Mouse (Mus musculus) heart, embryonic 10.5 days (tissue): Measurements from ENCODE around the gene Rhag. TPM values are rescaled to one million over a fixed set of nuclear protein-coding genes. Genes with fewer than 3 reads are reported as not detected.

Source experiments
- DNase-seq: peaks from one replicate; pipeline ENCODE4 v3.0.0-alpha.2; 2017; ENCODE audit warnings: low spot score
- H3K27ac ChIP-seq: fragments of 300-500 bp; sonication (generic); 2 replicates; pipeline ENCODE4 v1.5.1; 2016; ENCODE audit warnings: mild to moderate bottlenecking
- H3K27me3 ChIP-seq: fragments of 300-500 bp; sonication (generic); 2 replicates; pipeline ENCODE4 v1.6.1; 2016; ENCODE audit warnings: mild to moderate bottlenecking; ENCODE audit not compliant: poor library complexity, insufficient read depth, severe bottlenecking
- H3K36me3 ChIP-seq: fragments of 300-500 bp; sonication (generic); 2 replicates; pipeline ENCODE4 v1.6.1; 2016; ENCODE audit warnings: mild to moderate bottlenecking, moderate library complexity
- H3K4me1 ChIP-seq: fragments of 300-500 bp; sonication (generic); 2 replicates; pipeline ENCODE4 v1.6.1; 2016; ENCODE audit warnings: mild to moderate bottlenecking
- H3K4me3 ChIP-seq: fragments of 300-500 bp; sonication (generic); 2 replicates; pipeline ENCODE4 v1.5.1; 2016; ENCODE audit warnings: mild to moderate bottlenecking, moderate library complexity
- H3K9me3 ChIP-seq: fragments of 300-500 bp; sonication (generic); 2 replicates; pipeline ENCODE4 v1.6.1; 2016; ENCODE audit warnings: mild to moderate bottlenecking, moderate library complexity
- WGBS: fragments of 180-500 bp; shearing (Covaris S2); methylation state at CpG from one replicate; pipeline ENCODE4 v1.1.7; 2016; 5-methylcytosine and 5-hydroxymethylcytosine counted together
- polyA plus RNA-seq: library from polyadenylated mRNA; unstranded; fragments of >200 nt; fragmentation: Nextera tagmentation; extraction: Ambion mirVana; gene quantifications from 2 replicates; pipeline ENCODE4 v1.2.1, GENCODE M21; 2016

The Rhag gene
- 17.4 and 19.3 TPM in 2 replicates for polyA plus RNA-seq

GRCm38 (mm10) chr17:40810934-40811333 lies at the start of gene Rhag:
Rhag (plus strand) TSS chr17:40811126.
- Histone ChIP-seq H3K4me1 (no peaks in the 10 kb centered on the region), H3K4me3 (peak within 1 kb of the TSS; percentile 15; the same call in 1 of the 2 replicates), H3K27ac (no peak within 1 kb of the TSS), H3K36me3 (no peaks in the 10 kb centered on the region), H3K27me3 (no peaks in the 10 kb centered on the region), H3K9me3 (no peaks in the 10 kb centered on the region)
- 48% methylated on average over 1 of the region's 1 CpGs for WGBS
- no peak for DNase-seq

GRCm38 (mm10) chr17:40763662-40764061 lies 47.3 kb upstream of the Rhag start:
- DNase-seq = no peak
- Histone ChIP-seq H3K27ac (no peak overlapping the region), H3K36me3 (no peaks in the 10 kb centered on the region), H3K9me3 (no peaks in the 10 kb centered on the region), H3K27me3 (no peaks in the 10 kb centered on the region), H3K4me1 (no peaks in the 10 kb centered on the region), H3K4me3 (no peak overlapping the region)
- WGBS = 68% methylated on average over 4 of the region's 4 CpGs

GRCm38 (mm10) chr17:40767120-40767519 lies 43.8 kb upstream of the Rhag start:
- Histone ChIP-seq H3K27ac (no peak overlapping the region), H3K36me3 (no peaks in the 10 kb centered on the region), H3K4me3 (no peak overlapping the region), H3K27me3 (no peaks in the 10 kb centered on the region), H3K9me3 (no peaks in the 10 kb centered on the region), H3K4me1 (no peaks in the 10 kb centered on the region)
- no peak for DNase-seq
- 59% methylated on average over 1 of the region's 1 CpGs for WGBS

- H3K27me3 ChIP-seq = no peaks in the 10 kb centered on the region
- H3K9me3 ChIP-seq = no peaks in the 10 kb centered on the region
- no peaks in the 10 kb centered on the region for H3K4me1 ChIP-seq
- no peak for DNase-seq
- no peaks in the 10 kb centered on the region for H3K36me3 ChIP-seq
- no peak overlapping the region for H3K27ac ChIP-seq
- no peak overlapping the region for H3K4me3 ChIP-seq
Measured at GRCm38 (mm10) chr17:40789877-40790276, 21.0 kb upstream of the Rhag start.

- no peaks in the 10 kb centered on the region for H3K9me3 ChIP-seq
- no peaks in the 10 kb centered on the region for H3K36me3 ChIP-seq
- no peaks in the 10 kb centered on the region for H3K27me3 ChIP-seq
- 53% methylated on average over 20 of the region's 20 CpGs for WGBS
- peak; percentile 82 for DNase-seq
- no peak overlapping the region for H3K4me3 ChIP-seq
- H3K4me1 ChIP-seq = no peaks in the 10 kb centered on the region
- H3K27ac ChIP-seq = no peak overlapping the region
Measured at GRCm38 (mm10) chr17:40793921-40794854, 16.7 kb upstream of the Rhag start.

GRCm38 (mm10) chr17:40802707-40803340 lies 8.1 kb upstream of the Rhag start:
- H3K27me3 ChIP-seq = no peaks in the 10 kb centered on the region
- no peaks in the 10 kb centered on the region for H3K36me3 ChIP-seq
- H3K27ac ChIP-seq = no peak overlapping the region
- no peaks in the 10 kb centered on the region for H3K9me3 ChIP-seq
- DNase-seq = no peak
- H3K4me1 ChIP-seq = no peaks in the 10 kb centered on the region
- 83% methylated on average over 3 of the region's 3 CpGs for WGBS
- H3K4me3 ChIP-seq = no peak overlapping the region

- H3K36me3 ChIP-seq = no peaks in the 10 kb centered on the region
- H3K4me1 ChIP-seq = no peaks in the 10 kb centered on the region
- 14% methylated on average over 3 of the region's 3 CpGs for WGBS
- H3K27me3 ChIP-seq = no peaks in the 10 kb centered on the region
- peak; percentile 89 for DNase-seq
- no peak overlapping the region for H3K4me3 ChIP-seq
- H3K27ac ChIP-seq = no peak overlapping the region
- no peaks in the 10 kb centered on the region for H3K9me3 ChIP-seq
Measured at GRCm38 (mm10) chr17:40806550-40806949, 4.4 kb upstream of the Rhag start.

- no peaks in the 10 kb centered on the region for H3K4me1 ChIP-seq
- no peak within 1 kb of the TSS for H3K4me3 ChIP-seq
- no peaks in the 10 kb centered on the region for H3K36me3 ChIP-seq
- 59% methylated on average over 2 of the region's 2 CpGs for WGBS
- H3K9me3 ChIP-seq = no peaks in the 10 kb centered on the region
- no peak for DNase-seq
- H3K27me3 ChIP-seq = no peaks in the 10 kb centered on the region
- peak within 1 kb of the TSS; percentile 42; the same call in 1 of the 2 replicates for H3K27ac ChIP-seq
Measured at GRCm38 (mm10) chr17:40806953-40807572, 3.9 kb upstream of the Rhag start, which contains the start of gene Crisp2. Crisp2 (minus strand) TSS chr17:40807003.

GRCm38 (mm10) chr17:40808071-40808470 lies 2.9 kb upstream of the Rhag start:
- Histone ChIP-seq H3K36me3 (no peaks in the 10 kb centered on the region), H3K9me3 (no peaks in the 10 kb centered on the region), H3K4me3 (no peak overlapping the region), H3K27me3 (no peaks in the 10 kb centered on the region), H3K4me1 (no peaks in the 10 kb centered on the region), H3K27ac (no peak overlapping the region)
- DNase-seq = no peak

- Histone ChIP-seq H3K4me1 (no peaks in the 10 kb centered on the region), H3K4me3 (peak overlapping the region; percentile 15; the same call in 1 of the 2 replicates), H3K9me3 (no peaks in the 10 kb centered on the region), H3K36me3 (no peaks in the 10 kb centered on the region), H3K27me3 (no peaks in the 10 kb centered on the region), H3K27ac (no peak overlapping the region)
- WGBS = 69% methylated on average over 1 of the region's 1 CpGs
- no peak for DNase-seq
Measured at GRCm38 (mm10) chr17:40811560-40811959, 634 bp downstream of the Rhag start.

GRCm38 (mm10) chr17:40812259-40812658 lies 1.3 kb downstream of the Rhag start:
- 56% methylated on average over 2 of the region's 2 CpGs for WGBS
- H3K9me3 ChIP-seq = no peaks in the 10 kb centered on the region
- no peaks in the 10 kb centered on the region for H3K4me1 ChIP-seq
- no peak overlapping the region for H3K4me3 ChIP-seq
- no peak for DNase-seq
- H3K27ac ChIP-seq = no peak overlapping the region
- no peaks in the 10 kb centered on the region for H3K36me3 ChIP-seq
- no peaks in the 10 kb centered on the region for H3K27me3 ChIP-seq

GRCm38 (mm10) chr17:40817340-40817943 lies 6.5 kb downstream of the Rhag start:
- H3K4me1 ChIP-seq = no peaks in the 10 kb centered on the region

More at GRCm38 (mm10) chr17:40817340-40817943, 6.5 kb downstream of the Rhag start:
- no peaks in the 10 kb centered on the region for H3K9me3 ChIP-seq
- no peaks in the 10 kb centered on the region for H3K36me3 ChIP-seq
- no peak overlapping the region for H3K27ac ChIP-seq
- no peak for DNase-seq
- WGBS = 69% methylated on average over 4 of the region's 4 CpGs
- H3K27me3 ChIP-seq = no peaks in the 10 kb centered on the region
- no peak overlapping the region for H3K4me3 ChIP-seq
